Mouse (Mus musculus) kidney, embryonic 16.5 days (tissue): Measurements from ENCODE around the gene Tns1. TPM values are rescaled to one million over a fixed set of nuclear protein-coding genes. Genes with fewer than 3 reads are reported as not detected.

Source experiments
- ATAC-seq: fragments of 200-750 bp; cut with Nextera tagmentation; 2 replicates; pipeline ENCODE4 v1.8.0; 2017; ENCODE audit warnings: moderate TSS enrichment; ENCODE audit not compliant: low FRiP score, low TSS enrichment
- H3K27ac ChIP-seq: fragments of 300-500 bp; sonication (generic); 2 replicates; pipeline ENCODE4 v1.5.1; 2014; ENCODE audit warnings: low read length
- H3K27me3 ChIP-seq: fragments of 300-500 bp; sonication (generic); 2 replicates; pipeline ENCODE4 v1.6.1; 2014; ENCODE audit warnings: low read length, control low read depth, mixed read lengths; ENCODE audit not compliant: insufficient read depth
- H3K36me3 ChIP-seq: fragments of 300-500 bp; sonication (generic); 2 replicates; pipeline ENCODE4 v1.6.1; 2014; ENCODE audit warnings: low read length, control low read depth, mixed read lengths; ENCODE audit not compliant: insufficient read depth
- H3K4me1 ChIP-seq: fragments of 300-500 bp; sonication (generic); 2 replicates; pipeline ENCODE4 v1.6.1; 2014; ENCODE audit warnings: low read length, control low read depth, mixed read lengths; ENCODE audit not compliant: insufficient read depth
- H3K4me2 ChIP-seq: fragments of 300-500 bp; sonication (generic); replicated peaks from 2 replicates; pipeline ENCODE4 v1.6.1; 2014; ENCODE audit warnings: low read depth, low read length
- H3K4me3 ChIP-seq: fragments of 300-500 bp; sonication (generic); 2 replicates; pipeline ENCODE4 v1.5.1; 2014; ENCODE audit warnings: mild to moderate bottlenecking, low read length
- H3K9ac ChIP-seq: fragments of 300-500 bp; sonication (generic); replicated peaks from 2 replicates; pipeline ENCODE4 v1.6.1; 2014; ENCODE audit warnings: low read length
- H3K9me3 ChIP-seq: fragments of 300-500 bp; sonication (generic); 2 replicates; pipeline ENCODE4 v1.6.1; 2016; ENCODE audit warnings: low read length, control low read depth
- WGBS: fragments of 180-500 bp; shearing (Covaris S2); extraction: QIAGEN DNeasy Blood & Tissue Kit; methylation state at CpG from one replicate; pipeline ENCODE4 v1.1.7; 2014; 5-methylcytosine and 5-hydroxymethylcytosine counted together
- polyA plus RNA-seq: library from polyadenylated mRNA; unstranded; fragments of >200 nt; fragmentation: Nextera tagmentation; extraction: Ambion mirVana; gene quantifications from 2 replicates; pipeline ENCODE4 v1.2.1, GENCODE M21; 2015

Tns1 gene
- polyA plus RNA-seq, 1 experiment from 2014 or later = 77.3 TPM

DNA sequence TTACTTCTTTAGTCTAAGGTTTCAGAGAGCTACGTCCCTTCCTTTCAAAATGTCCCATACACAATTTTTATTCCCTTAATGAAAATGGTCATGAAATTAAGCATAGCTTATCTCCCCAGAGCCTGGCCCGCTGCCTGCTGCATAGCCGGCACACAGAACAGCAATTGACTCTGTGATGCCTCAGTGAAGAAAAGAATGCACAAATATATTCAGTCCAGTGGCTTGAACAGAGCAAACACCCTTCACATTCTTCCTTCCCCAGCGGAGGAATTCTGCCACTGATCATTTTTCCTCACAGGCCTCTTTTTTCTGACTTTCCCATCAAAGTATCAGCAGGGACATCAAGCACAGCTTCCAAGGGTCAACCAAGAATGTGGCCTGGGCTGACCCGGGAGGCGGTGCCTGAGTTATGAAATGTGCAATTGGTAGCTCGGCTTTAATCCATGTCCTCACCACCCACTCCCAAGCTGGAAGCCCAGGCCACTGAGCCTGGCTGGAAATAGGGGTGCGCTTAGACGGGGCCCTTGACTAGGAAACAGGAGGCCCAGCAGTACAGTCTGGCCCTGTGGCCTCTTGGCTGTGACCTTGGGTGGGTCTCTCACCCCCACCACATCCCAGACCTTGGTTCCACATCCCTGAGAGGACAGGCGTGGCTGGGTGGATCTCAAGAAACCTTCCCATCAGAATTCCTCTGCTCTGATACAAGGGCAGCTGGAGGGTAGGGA, 191.7 kb downstream of the Tns1 start:
- ATAC-seq = no peak
- Histone ChIP-seq H3K27ac (peak overlapping the region; percentile 83), H3K27me3 (no peaks in the 10 kb centered on the region), H3K4me1 (peaks cover 54% of the 10 kb centered on the region), H3K9ac (0 out of 2 replicates have a peak overlapping the region, but pooled peaks have one; percentile 13), H3K4me2 (no peak overlapping the region), H3K36me3 (peaks cover 5% of the 10 kb centered on the region; the same call in 1 of the 2 replicates), H3K9me3 (no peaks in the 10 kb centered on the region), H3K4me3 (no peak overlapping the region)
- WGBS = 70% methylated on average over 10 of the region's 10 CpGs

DNA sequence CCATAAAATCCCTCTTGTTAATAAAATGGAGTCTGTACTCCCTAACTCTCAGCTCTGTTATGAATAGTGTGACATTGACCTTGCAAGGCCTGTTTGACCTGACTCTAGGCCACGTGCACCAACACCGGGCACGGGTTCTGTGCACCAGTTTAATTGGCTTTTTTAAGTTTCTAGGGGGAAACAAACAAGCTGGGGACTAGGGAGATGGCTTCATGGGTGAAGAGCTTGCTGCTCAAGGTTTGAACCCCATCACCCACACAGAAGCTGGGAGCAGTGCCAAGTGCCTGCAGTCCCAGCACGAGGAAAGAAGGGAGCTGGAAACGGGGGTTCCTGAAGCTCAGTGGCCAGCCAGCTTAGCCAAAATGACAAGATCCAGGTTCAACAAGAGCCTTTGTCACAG, 192.4 kb downstream of the Tns1 start:
- ATAC-seq = no peak
- WGBS = 44% methylated on average over 5 of the region's 5 CpGs
- Histone ChIP-seq H3K9me3 (no peaks in the 10 kb centered on the region), H3K4me2 (no peak overlapping the region), H3K4me3 (no peak overlapping the region), H3K27me3 (no peaks in the 10 kb centered on the region), H3K36me3 (peaks cover 12% of the 10 kb centered on the region; the same call in 1 of the 2 replicates), H3K4me1 (peaks cover 54% of the 10 kb centered on the region), H3K9ac (no peak overlapping the region), H3K27ac (peak overlapping the region; percentile 83)

DNA sequence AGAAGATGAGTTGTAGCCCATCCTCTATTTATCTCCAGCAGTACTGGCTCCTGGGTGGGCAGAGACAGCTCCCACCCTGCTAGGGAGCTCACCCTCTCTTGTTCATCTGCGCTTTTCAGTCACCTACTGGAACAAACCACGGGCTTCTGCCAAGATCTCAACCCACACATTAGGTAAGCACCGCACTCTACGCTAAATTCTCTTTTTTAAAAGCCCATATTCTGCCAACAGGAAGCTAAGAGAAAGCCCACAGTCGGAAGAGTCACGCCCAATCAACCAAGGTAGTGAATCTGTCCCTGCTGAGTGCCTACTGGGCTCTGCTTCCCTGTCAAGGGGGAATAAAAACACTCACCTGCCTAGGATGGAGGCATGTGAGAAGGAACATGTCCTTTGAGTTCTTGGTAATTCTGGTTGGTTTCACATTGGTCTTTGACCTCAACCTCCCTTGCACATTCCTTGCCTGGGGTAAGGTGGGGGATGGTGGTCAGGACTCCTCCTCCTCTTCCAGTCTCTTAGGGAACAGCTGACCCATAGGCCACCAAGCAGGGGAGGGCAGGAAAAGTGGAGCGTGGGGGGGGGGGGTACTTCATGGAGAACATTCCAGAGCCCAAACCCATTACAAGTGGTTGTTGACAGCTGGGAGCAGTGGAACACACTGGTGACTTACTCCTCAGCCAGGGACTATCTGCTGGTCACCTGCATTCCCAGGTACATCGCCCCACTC, 193.7 kb downstream of the Tns1 start:
- Histone ChIP-seq H3K9me3 (no peaks in the 10 kb centered on the region), H3K4me1 (peaks cover 54% of the 10 kb centered on the region), H3K9ac (no peak overlapping the region), H3K27ac (peak overlapping the region; percentile 83), H3K27me3 (no peaks in the 10 kb centered on the region), H3K36me3 (peaks cover 19% of the 10 kb centered on the region), H3K4me3 (no peak overlapping the region), H3K4me2 (peak overlapping the region; percentile 17; the same call in 1 of the 2 replicates)
- WGBS = 55% methylated on average over 8 of the region's 8 CpGs
- ATAC-seq = peak; percentile 74

DNA sequence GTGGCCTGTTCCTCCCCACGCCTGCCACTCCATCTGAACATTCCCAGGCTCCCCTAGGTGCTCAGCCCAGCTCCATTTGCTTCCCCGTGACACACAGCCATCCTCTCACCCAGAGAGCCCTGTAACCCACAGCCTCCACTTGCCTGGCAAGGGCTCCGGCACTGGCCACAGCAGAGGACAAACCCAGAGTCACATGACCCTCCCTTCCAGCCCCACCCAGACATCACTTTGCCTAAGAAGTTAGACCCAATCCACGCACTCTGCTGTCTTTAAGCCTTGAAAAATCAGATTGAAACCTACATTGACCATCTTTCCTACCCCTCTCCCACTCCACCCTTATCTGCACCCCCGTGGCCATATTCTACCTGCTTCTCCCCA, 194.3 kb downstream of the Tns1 start:
- WGBS = 84% methylated on average over 5 of the region's 5 CpGs
- H3K4me1 ChIP-seq = peaks cover 54% of the 10 kb centered on the region
- H3K9ac ChIP-seq = no peak overlapping the region
- H3K27me3 ChIP-seq = no peaks in the 10 kb centered on the region
- no peaks in the 10 kb centered on the region for H3K9me3 ChIP-seq
- no peak overlapping the region for H3K4me3 ChIP-seq
- peaks cover 26% of the 10 kb centered on the region for H3K36me3 ChIP-seq
- peak overlapping the region; percentile 82 for H3K27ac ChIP-seq
- peak overlapping the region; percentile 17; the same call in 1 of the 2 replicates for H3K4me2 ChIP-seq
- no peak for ATAC-seq

DNA sequence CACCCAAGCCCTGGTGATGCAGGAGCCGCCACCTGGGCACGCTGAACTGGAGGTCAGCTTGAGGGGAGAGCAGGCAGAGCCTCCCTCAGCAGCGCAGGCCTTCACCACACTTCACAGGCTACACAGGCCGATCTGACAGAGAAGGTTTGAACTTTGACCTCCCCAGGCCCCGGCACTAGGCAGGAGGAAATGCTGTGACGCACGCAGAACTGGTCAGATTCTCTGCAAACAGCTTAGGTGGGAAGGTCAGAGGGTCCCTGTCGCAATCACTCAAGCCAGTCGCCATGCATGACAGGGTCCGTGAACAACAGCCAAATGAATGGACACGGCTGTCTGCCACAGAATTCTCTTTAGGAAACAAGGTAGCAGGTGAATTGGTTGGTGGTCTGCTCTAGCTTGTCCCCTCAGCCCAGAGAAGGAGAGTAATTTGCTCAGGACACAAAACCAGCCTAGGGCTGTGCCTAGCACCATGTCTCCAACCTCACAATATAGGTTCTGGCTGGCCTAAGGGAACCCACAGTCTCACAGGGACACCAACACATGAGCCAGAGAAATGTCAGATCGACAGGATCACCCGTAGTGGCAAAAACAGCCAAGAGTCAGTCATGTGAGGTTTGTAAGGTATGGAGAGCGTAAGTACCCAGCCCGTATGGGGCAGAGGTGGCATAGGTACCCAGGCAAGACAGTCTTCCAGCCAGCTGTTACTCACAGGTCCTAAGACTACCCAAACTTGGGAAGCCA, 194.9 kb downstream of the Tns1 start:
- Histone ChIP-seq H3K9ac (no peak overlapping the region), H3K4me1 (peaks cover 54% of the 10 kb centered on the region), H3K4me3 (no peak overlapping the region), H3K9me3 (no peaks in the 10 kb centered on the region), H3K36me3 (peaks cover 31% of the 10 kb centered on the region), H3K4me2 (no peak overlapping the region), H3K27me3 (no peaks in the 10 kb centered on the region), H3K27ac (peak overlapping the region; percentile 82)
- WGBS = 40% methylated on average over 15 of the region's 15 CpGs
- ATAC-seq = peak; percentile 72

DNA sequence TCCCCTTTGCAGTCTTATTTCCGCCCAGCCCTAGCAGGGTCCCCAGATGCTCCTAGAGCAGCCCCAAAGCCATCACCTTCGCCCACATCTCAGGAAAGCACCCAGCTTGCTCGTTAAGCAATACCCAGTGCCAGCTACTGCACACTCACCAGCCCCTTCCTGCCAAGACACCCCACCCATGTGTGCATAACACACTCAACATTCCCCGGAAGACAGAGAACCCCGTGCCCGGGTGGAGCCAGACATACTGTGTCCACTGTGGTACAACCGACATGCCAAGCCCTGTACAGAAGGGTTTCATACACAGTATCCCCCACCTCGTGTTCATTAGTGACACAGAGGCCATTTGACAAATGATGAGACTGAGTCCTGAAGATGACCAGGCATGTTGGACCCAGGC, 195.9 kb downstream of the Tns1 start:
- Histone ChIP-seq H3K4me3 (no peak overlapping the region), H3K27ac (no peak overlapping the region; the same call in 1 of the 2 replicates), H3K27me3 (no peaks in the 10 kb centered on the region), H3K4me2 (no peak overlapping the region), H3K4me1 (peaks cover 53% of the 10 kb centered on the region), H3K9ac (no peak overlapping the region), H3K9me3 (no peaks in the 10 kb centered on the region), H3K36me3 (peaks cover 38% of the 10 kb centered on the region)
- 84% methylated on average over 8 of the region's 8 CpGs for WGBS
- no peak for ATAC-seq

DNA sequence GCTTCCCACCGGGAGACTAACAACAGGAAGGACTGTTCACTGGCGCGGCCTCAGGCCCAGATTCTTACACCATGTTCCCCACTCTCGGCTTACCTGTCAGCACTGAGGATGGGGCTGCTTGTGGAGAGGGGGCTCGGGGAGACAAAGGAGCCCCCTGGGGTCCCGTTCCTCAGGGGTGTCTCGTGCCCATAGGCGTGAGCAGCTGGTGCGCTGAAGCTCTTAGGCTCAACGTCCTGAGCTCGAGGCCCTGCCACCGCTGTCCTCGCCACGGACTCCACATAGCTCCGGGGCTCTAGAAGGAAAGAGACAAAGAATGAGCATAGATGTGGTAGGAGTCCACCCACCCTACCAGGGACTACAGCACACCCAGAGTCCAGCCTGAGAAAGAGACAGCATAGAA, 196.4 kb downstream of the Tns1 start:
- Histone ChIP-seq H3K36me3 (peaks cover 43% of the 10 kb centered on the region), H3K4me2 (no peak overlapping the region), H3K4me3 (no peak overlapping the region), H3K9ac (no peak overlapping the region), H3K9me3 (no peaks in the 10 kb centered on the region), H3K27me3 (no peaks in the 10 kb centered on the region), H3K4me1 (peaks cover 48% of the 10 kb centered on the region), H3K27ac (no peak overlapping the region)
- WGBS = 92% methylated on average over 15 of the region's 15 CpGs
- ATAC-seq = no peak

DNA sequence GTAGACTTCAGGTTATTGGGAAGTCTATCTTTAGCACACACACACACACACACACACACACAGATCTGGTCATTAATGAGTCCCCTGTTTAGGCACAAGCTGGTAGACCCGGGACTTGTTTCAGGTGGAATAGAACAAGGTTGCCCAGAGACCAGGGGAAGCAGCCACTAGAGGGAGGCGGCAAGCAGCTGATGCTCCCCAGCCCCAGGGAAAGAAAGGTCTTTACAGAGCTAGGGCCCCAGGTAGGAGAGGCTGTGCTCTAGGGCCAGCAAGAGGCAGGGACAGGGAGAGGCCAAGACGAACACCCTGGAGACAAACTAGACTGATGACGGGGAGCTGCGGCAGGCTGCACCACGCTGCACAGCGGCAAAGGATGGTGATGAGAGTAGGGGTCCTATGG, 198.0 kb downstream of the Tns1 start:
- peaks cover 32% of the 10 kb centered on the region for H3K4me1 ChIP-seq
- no peaks in the 10 kb centered on the region for H3K27me3 ChIP-seq
- no peak for ATAC-seq
- no peak overlapping the region for H3K9ac ChIP-seq
- H3K9me3 ChIP-seq = no peaks in the 10 kb centered on the region
- no peak overlapping the region for H3K4me2 ChIP-seq
- no peak overlapping the region for H3K4me3 ChIP-seq
- peaks cover 57% of the 10 kb centered on the region for H3K36me3 ChIP-seq
- 65% methylated on average over 7 of the region's 7 CpGs for WGBS
- H3K27ac ChIP-seq = no peak overlapping the region

DNA sequence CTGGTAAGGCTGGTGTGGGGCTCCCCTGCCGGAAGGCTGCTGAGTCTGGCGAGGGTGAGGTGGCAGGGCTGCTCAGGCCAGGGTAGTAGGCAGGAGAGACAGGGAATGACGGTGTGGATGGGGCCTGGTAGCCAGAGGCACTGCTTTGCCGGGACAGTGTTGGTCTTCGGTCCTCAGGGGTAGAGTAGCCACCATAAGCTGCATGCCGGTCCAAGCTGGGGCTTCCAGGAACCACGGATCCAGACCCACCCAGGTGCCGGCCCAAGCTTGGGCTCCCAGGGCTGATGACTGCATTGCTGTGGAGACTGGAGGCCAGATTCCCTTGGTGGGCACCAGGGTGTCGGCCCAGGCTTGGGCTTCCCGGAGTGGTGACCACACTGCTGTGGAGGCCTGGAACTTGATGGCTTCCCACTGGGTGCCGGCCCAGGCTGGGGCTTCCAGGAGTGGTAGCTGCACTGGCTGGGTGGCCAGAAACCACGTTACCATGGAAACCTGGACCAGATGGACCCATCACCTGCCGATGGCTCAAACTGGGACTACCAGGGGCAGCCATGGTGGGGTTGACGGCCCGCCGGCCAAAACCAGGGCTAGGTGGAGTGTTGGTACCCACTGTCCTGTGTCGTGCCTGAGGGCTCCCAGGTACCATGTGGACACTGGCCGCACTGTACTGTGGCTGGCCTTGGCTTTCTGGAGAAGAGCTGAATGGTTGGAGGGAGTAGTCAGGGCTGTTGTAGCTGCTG, 199.2 kb downstream of the Tns1 start:
- H3K4me2 ChIP-seq = no peak overlapping the region
- H3K27ac ChIP-seq = no peak overlapping the region
- no peak overlapping the region for H3K9ac ChIP-seq
- H3K36me3 ChIP-seq = peaks cover 69% of the 10 kb centered on the region
- H3K9me3 ChIP-seq = no peaks in the 10 kb centered on the region
- WGBS = 93% methylated on average over 18 of the region's 18 CpGs
- peaks cover 20% of the 10 kb centered on the region for H3K4me1 ChIP-seq
- no peak for ATAC-seq
- H3K27me3 ChIP-seq = no peaks in the 10 kb centered on the region
- H3K4me3 ChIP-seq = no peak overlapping the region
